Mouse (Mus musculus) erythroblast, embryonic 14.5 days (primary cell): ENCODE results near the gene Nedd4.

Experiments used
- GATA1 ChIP-seq: IDR thresholded peaks from 2 replicates; pipeline ENCODE4 v1.6.1; 2012; ENCODE audit warnings: low read length, inconsistent platforms, mixed read lengths
- TAL1 ChIP-seq: IDR thresholded peaks from 3 replicates; pipeline ENCODE4 v1.6.1; 2012; ENCODE audit warnings: low read length, inconsistent platforms, mixed read lengths

- TF ChIP-seq GATA1 (no peak), TAL1 (no peak)
These were observed 84.1 kb downstream of the Nedd4 start for GRCm38 (mm10) chr9:72746278-72746677.
